12 mouse cellular contexts compared by ENCODE assay signal in genomic region chr13:84023637-84024036, GRCm38 (mm10).
A peak's percentile ranks its signal among the peaks of the same experiment; 100 is the strongest.
DNase-seq lines count a peak whose midpoint lies in the region; ATAC-seq lines count a peak whose summit lies in the region.
"Had no signal": no experiment of that assay in that cellular context is flagged by ENCODE, and none has a peak within 500 bp of the region (broad histone marks: within the 10 kb centered on the region; RNA-seq: fewer than 3 reads in every experiment).

No protein-coding gene starts in this region.

- 44% methylated on average over 5 of the region's 5 CpGs for WGBS in forebrain, embryonic 15.5 days

- no peaks in the 10 kb centered on the region for H3K27me3 ChIP-seq in forebrain, embryonic 15.5 days
- H3K27me3 ChIP-seq: CH12.LX; neural tube, embryonic 12.5 days had no signal

- 0 out of 2 replicates have a peak, but pooled peaks have one; percentile 43 for ATAC-seq in forebrain, embryonic 15.5 days (replicated peaks)

- no peak overlapping the region for H3K27ac ChIP-seq in forebrain, embryonic 15.5 days (replicated peaks)
- H3K27ac ChIP-seq: limb, embryonic 10.5 days; neural tube, embryonic 12.5 days had no signal

- DNase-seq in layer of hippocampus, adult 8-10 months (ENCODE audit: low spot score in 2 of 2) = peak; percentile 5 to 29
- no peak for DNase-seq in layer of hippocampus, adult 11-12 months (ENCODE audit: low spot score)
- DNase-seq in R1 (ENCODE audit: low read depth, low spot score) = peak; percentile 72
- DNase-seq in left cerebral cortex, postnatal 4 days = peak; percentile 0
- DNase-seq in adrenal gland, adult 2 months = no peak
- DNase-seq in cerebellum, adult 11 months = no peak
- no peak for DNase-seq in adrenal gland, postnatal 25 days
- DNase-seq: heart, postnatal 14 days had no signal

- no peaks in the 10 kb centered on the region for H3K36me3 ChIP-seq in forebrain, embryonic 15.5 days
- H3K36me3 ChIP-seq: limb, embryonic 10.5 days; neural tube, embryonic 12.5 days had no signal

- H3K4me3 ChIP-seq in forebrain, embryonic 15.5 days = no peak overlapping the region
- H3K4me3 ChIP-seq: limb, embryonic 10.5 days; neural tube, embryonic 12.5 days had no signal

- H3K9ac ChIP-seq in forebrain, embryonic 15.5 days (replicated peaks) = no peak overlapping the region
- H3K9ac ChIP-seq: neural tube, embryonic 12.5 days had no signal

- peaks cover 9% of the 10 kb centered on the region; the same call in 1 of the 2 replicates for H3K4me1 ChIP-seq in forebrain, embryonic 15.5 days
- H3K4me1 ChIP-seq: limb, embryonic 10.5 days; neural tube, embryonic 12.5 days had no signal

- H3K9me3 ChIP-seq in forebrain, embryonic 15.5 days = no peaks in the 10 kb centered on the region
- H3K9me3 ChIP-seq: limb, embryonic 10.5 days; neural tube, embryonic 12.5 days had no signal

- H3K4me2 ChIP-seq in forebrain, embryonic 15.5 days (replicated peaks) = no peak overlapping the region
- H3K4me2 ChIP-seq: neural tube, embryonic 12.5 days had no signal

- intact Hi-C loops in left cerebral cortex, postnatal 4 days (cut with DNase I) = no loop called here

Comparison
In these comparisons a context has a peak if more than half of its experiments do, and no peak if none do; other contexts are left out.
1. DNase-seq: peak in layer of hippocampus, adult 8-10 months (2 of 2), R1 (single experiment) and left cerebral cortex, postnatal 4 days (single experiment); none in layer of hippocampus, adult 11-12 months (single experiment), adrenal gland, adult 2 months (single experiment), cerebellum, adult 11 months (single experiment) and adrenal gland, postnatal 25 days (single experiment).